In genomic region chr17:65886571-65886970, GRCm38 (mm10) we compare ENCODE assay signal across 8 mouse cellular contexts. TPM values are rescaled to one million over a fixed set of nuclear protein-coding genes. Genes with fewer than 3 reads are reported as not detected.
DNase-seq lines count a peak whose midpoint lies in the region.

No protein-coding gene starts in this region.

- peak; percentile 91 for DNase-seq in heart, adult 11 months
- DNase-seq in heart, postnatal 14 days, result no peak
- peak; percentile 56 for DNase-seq in adipocyte (ENCODE audit: low spot score)
- DNase-seq in heart, postnatal 10 days, result peak; percentile 37 to 45
- DNase-seq in lung, postnatal 36 days, result peak; percentile 31
- no peak for DNase-seq in layer of hippocampus, postnatal 25 days (ENCODE audit: extremely low spot score in 1 of 2, low spot score in 1 of 2)
- DNase-seq in spleen, adult 12 weeks (ENCODE audit: low spot score), result no peak
- DNase-seq in left cerebral cortex, adult 11 months (ENCODE audit: low spot score), result no peak

- intact Hi-C loops in heart, postnatal 14 days (cut with DNase I), result no loop called here
- intact Hi-C loops in heart, postnatal 10 days (cut with DNase I), result no loop called here

RNA-seq across cellular contexts. Expression of gene Ralbp1, which starts 1.0 kb away (rescaled TPM):
- total RNA-seq in heart, postnatal 14 days (2021), result 10 to 100 TPM; 38.1 to 38.9 TPM
- 10 to 100 TPM; 30.7 to 38.1 TPM for total RNA-seq in heart, postnatal 10 days (2021)
- total RNA-seq in layer of hippocampus, postnatal 25 days (2021), result 10 to 100 TPM; 47.2 to 53.5 TPM

Comparison
In these comparisons a context has a peak if more than half of its experiments do, and no peak if none do; other contexts are left out.
1. DNase-seq: peak in heart, adult 11 months (single experiment), adipocyte (single experiment), heart, postnatal 10 days (2 of 2) and lung, postnatal 36 days (single experiment); none in heart, postnatal 14 days (0 of 2), layer of hippocampus, postnatal 25 days (0 of 2), spleen, adult 12 weeks (single experiment) and left cerebral cortex, adult 11 months (single experiment).